Mouse (Mus musculus) midbrain, embryonic 13.5 days (tissue): ENCODE measurements around the gene Colgalt2. TPM values are rescaled to one million over a fixed set of nuclear protein-coding genes. Genes with fewer than 3 reads are reported as not detected.

ENCODE experiments used
- ATAC-seq: fragments of 200-750 bp; cut with Nextera tagmentation; 2 replicates; pipeline ENCODE4 v1.8.0; 2017; ENCODE audit warnings: mild to moderate bottlenecking, moderate TSS enrichment, moderate library complexity
- H3K27ac ChIP-seq: fragments of 300-500 bp; sonication (generic); 2 replicates; pipeline ENCODE4 v1.5.1; 2015; ENCODE audit warnings: inconsistent platforms, mild to moderate bottlenecking, moderate library complexity
- H3K27me3 ChIP-seq: fragments of 300-500 bp; sonication (generic); 2 replicates; pipeline ENCODE4 v1.6.1; 2015; ENCODE audit warnings: mild to moderate bottlenecking, inconsistent platforms
- H3K36me3 ChIP-seq: fragments of 300-500 bp; sonication (generic); 2 replicates; pipeline ENCODE4 v1.6.1; 2015; ENCODE audit warnings: mild to moderate bottlenecking, inconsistent platforms
- H3K4me1 ChIP-seq: fragments of 300-500 bp; sonication (generic); replicated peaks from 2 replicates; pipeline ENCODE4 v1.6.1; 2015; ENCODE audit warnings: inconsistent platforms
- H3K4me2 ChIP-seq: fragments of 300-500 bp; sonication (generic); replicated peaks from 2 replicates; pipeline ENCODE4 v1.6.1; 2015; ENCODE audit warnings: moderate library complexity, mild to moderate bottlenecking, inconsistent platforms
- H3K4me3 ChIP-seq: fragments of 300-500 bp; sonication (generic); replicated peaks from 2 replicates; pipeline ENCODE4 v1.5.1; 2015; ENCODE audit warnings: mild to moderate bottlenecking, inconsistent platforms
- H3K9ac ChIP-seq: fragments of 300-500 bp; sonication (generic); replicated peaks from 2 replicates; pipeline ENCODE4 v1.6.1; 2015; ENCODE audit warnings: mild to moderate bottlenecking, inconsistent platforms
- H3K9me3 ChIP-seq: fragments of 300-500 bp; sonication (generic); 2 replicates; pipeline ENCODE4 v1.6.1; 2016; ENCODE audit warnings: mild to moderate bottlenecking, inconsistent platforms
- WGBS: fragments of 180-500 bp; shearing (Covaris S2); methylation state at CpG from one replicate; pipeline ENCODE4 v1.1.7; 2015; 5-methylcytosine and 5-hydroxymethylcytosine counted together
- polyA plus RNA-seq: library from polyadenylated mRNA; unstranded; fragments of >200 nt; fragmentation: Nextera tagmentation; extraction: Ambion mirVana; gene quantifications from 2 replicates; pipeline ENCODE4 v1.2.1, GENCODE M21; 2015

The Colgalt2 gene
- polyA plus RNA-seq, 1 experiment from 2014 or later = 2.2 TPM

- H3K9me3 ChIP-seq = no peaks in the 10 kb centered on the region
- H3K4me3 ChIP-seq = no peak overlapping the region
- H3K27ac ChIP-seq = no peak overlapping the region
- ATAC-seq = no peak
- WGBS = 66% methylated on average over 5 of the region's 5 CpGs
- peaks cover 22% of the 10 kb centered on the region for H3K4me1 ChIP-seq
- no peaks in the 10 kb centered on the region for H3K27me3 ChIP-seq
- no peaks in the 10 kb centered on the region for H3K36me3 ChIP-seq
- H3K9ac ChIP-seq = no peak overlapping the region
- no peak overlapping the region for H3K4me2 ChIP-seq
These were observed 58.0 kb downstream of the Colgalt2 start for GRCm38 (mm10) chr1:152457596-152457995.

GRCm38 (mm10) chr1:152458996-152459395, 59.4 kb downstream of the Colgalt2 start:
- Histone ChIP-seq H3K9ac (no peak overlapping the region), H3K27me3 (no peaks in the 10 kb centered on the region), H3K4me2 (no peak overlapping the region), H3K4me3 (no peak overlapping the region), H3K4me1 (peaks cover 22% of the 10 kb centered on the region), H3K36me3 (no peaks in the 10 kb centered on the region), H3K9me3 (no peaks in the 10 kb centered on the region), H3K27ac (no peak overlapping the region)
- ATAC-seq = no peak
- 86% methylated on average over 7 of the region's 7 CpGs for WGBS

GRCm38 (mm10) chr1:152460931-152461330, 61.3 kb downstream of the Colgalt2 start:
- Histone ChIP-seq H3K27me3 (no peaks in the 10 kb centered on the region), H3K4me2 (no peak overlapping the region), H3K36me3 (no peaks in the 10 kb centered on the region), H3K4me3 (no peak overlapping the region), H3K9ac (no peak overlapping the region), H3K4me1 (peaks cover 9% of the 10 kb centered on the region), H3K27ac (peak overlapping the region; percentile 4; the same call in 1 of the 2 replicates), H3K9me3 (no peaks in the 10 kb centered on the region)
- WGBS = 78% methylated on average over 3 of the region's 3 CpGs
- no peak for ATAC-seq

- H3K9ac ChIP-seq = no peak overlapping the region
- no peak for ATAC-seq
- no peaks in the 10 kb centered on the region for H3K27me3 ChIP-seq
- no peaks in the 10 kb centered on the region for H3K9me3 ChIP-seq
- H3K4me2 ChIP-seq = no peak overlapping the region
- H3K36me3 ChIP-seq = no peaks in the 10 kb centered on the region
- no peak overlapping the region for H3K4me3 ChIP-seq
- 0 out of 2 replicates have a peak, but pooled peaks cover 2% of the 10 kb centered on the region for H3K4me1 ChIP-seq
- 71% methylated on average over 3 of the region's 3 CpGs for WGBS
- 0 out of 2 replicates have a peak overlapping the region, but pooled peaks have one; percentile 4 for H3K27ac ChIP-seq
These were observed 62.2 kb downstream of the Colgalt2 start for GRCm38 (mm10) chr1:152461814-152462213.

- ATAC-seq = no peak
- H3K27ac ChIP-seq = peak overlapping the region; percentile 39; the same call in 1 of the 2 replicates
- no peaks in the 10 kb centered on the region for H3K9me3 ChIP-seq
These were observed 62.7 kb downstream of the Colgalt2 start for GRCm38 (mm10) chr1:152462348-152462747.

GRCm38 (mm10) chr1:152466280-152466679, 66.7 kb downstream of the Colgalt2 start:
- H3K36me3 ChIP-seq = no peaks in the 10 kb centered on the region
- H3K27ac ChIP-seq = no peak overlapping the region
- no peaks in the 10 kb centered on the region for H3K9me3 ChIP-seq
- no peaks in the 10 kb centered on the region for H3K27me3 ChIP-seq
- H3K4me3 ChIP-seq = no peak overlapping the region
- peaks cover 11% of the 10 kb centered on the region for H3K4me1 ChIP-seq
- H3K9ac ChIP-seq = no peak overlapping the region
- H3K4me2 ChIP-seq = no peak overlapping the region
- no peak for ATAC-seq
- WGBS = 52% methylated on average over 3 of the region's 3 CpGs

More at GRCm38 (mm10) chr1:152462348-152462747, 62.7 kb downstream of the Colgalt2 start:
- no peaks in the 10 kb centered on the region for H3K36me3 ChIP-seq
- H3K27me3 ChIP-seq = no peaks in the 10 kb centered on the region
- no peak overlapping the region for H3K4me3 ChIP-seq
- no peak overlapping the region for H3K9ac ChIP-seq
- 85% methylated on average over 7 of the region's 7 CpGs for WGBS
- 0 out of 2 replicates have a peak, but pooled peaks cover 2% of the 10 kb centered on the region for H3K4me1 ChIP-seq
- no peak overlapping the region for H3K4me2 ChIP-seq

- peak; percentile 80 for ATAC-seq
- Histone ChIP-seq H3K36me3 (no peaks in the 10 kb centered on the region), H3K27ac (peak overlapping the region; percentile 35; the same call in 1 of the 2 replicates), H3K4me1 (peaks cover 11% of the 10 kb centered on the region), H3K9ac (no peak overlapping the region), H3K4me2 (peak overlapping the region; percentile 25; the same call in 1 of the 2 replicates), H3K27me3 (no peaks in the 10 kb centered on the region), H3K9me3 (no peaks in the 10 kb centered on the region), H3K4me3 (no peak overlapping the region)
- WGBS = 33% methylated on average over 9 of the region's 9 CpGs
These were observed 68.8 kb downstream of the Colgalt2 start for GRCm38 (mm10) chr1:152468443-152468842.

GRCm38 (mm10) chr1:152476126-152476525, 76.5 kb downstream of the Colgalt2 start:
- Histone ChIP-seq H3K4me2 (no peak overlapping the region), H3K9me3 (no peaks in the 10 kb centered on the region), H3K9ac (no peak overlapping the region), H3K36me3 (no peaks in the 10 kb centered on the region), H3K27ac (no peak overlapping the region), H3K4me3 (no peak overlapping the region), H3K27me3 (no peaks in the 10 kb centered on the region), H3K4me1 (no peaks in the 10 kb centered on the region)
- WGBS = 90% methylated on average over 4 of the region's 4 CpGs
- no peak for ATAC-seq

- no peak for ATAC-seq
- H3K9ac ChIP-seq = no peak overlapping the region
- 85% methylated on average over 1 of the region's 1 CpGs for WGBS
- no peak overlapping the region for H3K4me3 ChIP-seq
- no peaks in the 10 kb centered on the region for H3K36me3 ChIP-seq
- H3K9me3 ChIP-seq = no peaks in the 10 kb centered on the region
- H3K27ac ChIP-seq = no peak overlapping the region
- H3K4me2 ChIP-seq = no peak overlapping the region
- no peaks in the 10 kb centered on the region for H3K27me3 ChIP-seq
- H3K4me1 ChIP-seq = no peaks in the 10 kb centered on the region
These were observed 91.2 kb downstream of the Colgalt2 start for GRCm38 (mm10) chr1:152490842-152491241.

- Histone ChIP-seq H3K27me3 (no peaks in the 10 kb centered on the region), H3K4me1 (no peaks in the 10 kb centered on the region), H3K9ac (no peak overlapping the region), H3K36me3 (no peaks in the 10 kb centered on the region), H3K4me3 (no peak overlapping the region), H3K9me3 (no peaks in the 10 kb centered on the region), H3K27ac (no peak overlapping the region), H3K4me2 (no peak overlapping the region)
- WGBS = 100% methylated on average over 1 of the region's 1 CpGs
- no peak for ATAC-seq
These were observed 92.6 kb downstream of the Colgalt2 start for GRCm38 (mm10) chr1:152492258-152492657.

- Histone ChIP-seq H3K4me2 (no peak overlapping the region), H3K9ac (no peak overlapping the region), H3K27ac (no peak overlapping the region), H3K4me3 (no peak overlapping the region), H3K36me3 (no peaks in the 10 kb centered on the region), H3K27me3 (no peaks in the 10 kb centered on the region), H3K9me3 (no peaks in the 10 kb centered on the region), H3K4me1 (no peaks in the 10 kb centered on the region)
- no peak for ATAC-seq
- 73% methylated on average over 2 of the region's 2 CpGs for WGBS
These were observed 97.2 kb downstream of the Colgalt2 start for GRCm38 (mm10) chr1:152496831-152497230.

GRCm38 (mm10) chr1:152497581-152497980, 98.0 kb downstream of the Colgalt2 start:
- no peak for ATAC-seq

GRCm38 (mm10) chr1:152499802-152500201, 100.2 kb downstream of the Colgalt2 start:
- Histone ChIP-seq H3K36me3 (no peaks in the 10 kb centered on the region), H3K9me3 (no peaks in the 10 kb centered on the region), H3K9ac (no peak overlapping the region), H3K27ac (no peak overlapping the region), H3K27me3 (no peaks in the 10 kb centered on the region), H3K4me1 (no peaks in the 10 kb centered on the region), H3K4me3 (no peak overlapping the region), H3K4me2 (no peak overlapping the region)
- WGBS = 89% methylated on average over 12 of the region's 12 CpGs
- ATAC-seq = no peak

More at GRCm38 (mm10) chr1:152497581-152497980, 98.0 kb downstream of the Colgalt2 start:
- no peak overlapping the region for H3K4me3 ChIP-seq
- no peak overlapping the region for H3K4me2 ChIP-seq
- peak overlapping the region; percentile 32; the same call in 1 of the 2 replicates for H3K27ac ChIP-seq
- no peak overlapping the region for H3K9ac ChIP-seq
- H3K9me3 ChIP-seq = no peaks in the 10 kb centered on the region
- H3K4me1 ChIP-seq = no peaks in the 10 kb centered on the region
- H3K27me3 ChIP-seq = no peaks in the 10 kb centered on the region
- 53% methylated on average over 11 of the region's 11 CpGs for WGBS
- H3K36me3 ChIP-seq = no peaks in the 10 kb centered on the region
